ENCODE assay signal across 14 mouse cellular contexts in genomic region chr9:56435821-56436526, GRCm38 (mm10). TPM values are rescaled to one million over a fixed set of nuclear protein-coding genes. Genes with fewer than 3 reads are reported as not detected.
DNase-seq lines count a peak whose midpoint lies in the region; ATAC-seq lines count a peak whose summit lies in the region.
"Had no signal": no experiment of that assay in that cellular context is flagged by ENCODE, and none has a peak within 500 bp of the region (broad histone marks: within the 10 kb centered on the region; RNA-seq: fewer than 3 reads in every experiment).

No protein-coding gene starts in this region.

- no peak overlapping the region for H3K27ac ChIP-seq in forebrain, embryonic 14.5 days (ENCODE audit: low read depth, low read length)
- no peak overlapping the region for H3K27ac ChIP-seq in forebrain, embryonic 12.5 days
- H3K27ac ChIP-seq: midbrain, embryonic 10.5 days had no signal

- H3K9me3 ChIP-seq in forebrain, embryonic 14.5 days (replicated peaks; ENCODE audit: control insufficient read depth, low read length), result no peaks in the 10 kb centered on the region
- H3K9me3 ChIP-seq in forebrain, embryonic 12.5 days, result no peaks in the 10 kb centered on the region
- H3K9me3 ChIP-seq: midbrain, embryonic 10.5 days had no signal

- no peak overlapping the region for H3K9ac ChIP-seq in forebrain, embryonic 14.5 days (ENCODE audit: low read length)
- no peak overlapping the region for H3K9ac ChIP-seq in forebrain, embryonic 12.5 days

- no peaks in the 10 kb centered on the region for H3K27me3 ChIP-seq in forebrain, embryonic 14.5 days (replicated peaks; ENCODE audit: control insufficient read depth, insufficient read depth, low read length)
- no peaks in the 10 kb centered on the region for H3K27me3 ChIP-seq in forebrain, embryonic 12.5 days

- H3K4me2 ChIP-seq in forebrain, embryonic 14.5 days (ENCODE audit: low read length), result no peak overlapping the region
- no peak overlapping the region for H3K4me2 ChIP-seq in forebrain, embryonic 12.5 days

- DNase-seq in forebrain, embryonic 14.5 days (ENCODE audit: low spot score), result peak; percentile 31
- peak; percentile 21 for DNase-seq in layer of hippocampus, adult 11-12 months (ENCODE audit: low spot score)
- DNase-seq in layer of hippocampus, postnatal 25 days (ENCODE audit: extremely low spot score in 1 of 2, low spot score in 1 of 2), result no peak
- DNase-seq in right cerebral cortex, postnatal 14 days, result peak; percentile 8
- no peak for DNase-seq in right cerebral cortex, adult 2 months (ENCODE audit: low spot score in 2 of 2)
- DNase-seq in right cerebral cortex, postnatal 4 days, result peak; percentile 34
- DNase-seq in spleen, postnatal 10 days (ENCODE audit: low spot score in 2 of 2), result no peak
- DNase-seq: adrenal gland, postnatal 36 days; lung, postnatal 10 days; thymus, postnatal 14 days had no signal

- no peaks in the 10 kb centered on the region for H3K36me3 ChIP-seq in forebrain, embryonic 14.5 days (ENCODE audit: control insufficient read depth, insufficient read depth, low read length)
- H3K36me3 ChIP-seq in forebrain, embryonic 12.5 days (replicated peaks), result no peaks in the 10 kb centered on the region
- H3K36me3 ChIP-seq: midbrain, embryonic 10.5 days had no signal

- H3K4me3 ChIP-seq in forebrain, embryonic 14.5 days (ENCODE audit: low read depth, low read length), result no peak overlapping the region
- H3K4me3 ChIP-seq in forebrain, embryonic 12.5 days (replicated peaks), result no peak overlapping the region
- H3K4me3 ChIP-seq: erythroblast, embryonic 14.5 days; midbrain, embryonic 10.5 days had no signal

- WGBS in forebrain, embryonic 14.5 days, result 77% methylated on average over 5 of the region's 5 CpGs
- 86% methylated on average over 5 of the region's 5 CpGs for WGBS in forebrain, embryonic 12.5 days

- ATAC-seq in forebrain, embryonic 14.5 days, result no peak; the same call in 1 of the 2 replicates
- no peak for ATAC-seq in forebrain, embryonic 12.5 days (ENCODE audit: low FRiP score)
- ATAC-seq: hindbrain, embryonic 16.5 days had no signal

- no peaks in the 10 kb centered on the region for H3K4me1 ChIP-seq in forebrain, embryonic 14.5 days (ENCODE audit: control insufficient read depth, insufficient read depth, low read length)
- no peaks in the 10 kb centered on the region for H3K4me1 ChIP-seq in forebrain, embryonic 12.5 days

RNA-seq across cellular contexts. Expression of gene Hmg20a, which starts 17.6 kb away (rescaled TPM):
- 65.7 and 77.8 TPM in 2 replicates for polyA plus RNA-seq in forebrain, embryonic 14.5 days (2014; fragmentation: Nextera tagmentation; extraction: Ambion mirVana)
- polyA plus RNA-seq in forebrain, embryonic 12.5 days (2016; fragmentation: Nextera tagmentation; extraction: Ambion mirVana), result 74.0 and 76.8 TPM in 2 replicates
- 10 to 100 TPM; 70.3 to 71.2 TPM for total RNA-seq in layer of hippocampus, postnatal 25 days (2021)

RNA-seq across cellular contexts. Expression of gene Peak1, which starts 18.1 kb away (rescaled TPM):
- polyA plus RNA-seq in forebrain, embryonic 14.5 days (2014; fragmentation: Nextera tagmentation; extraction: Ambion mirVana), result 2.5 and 4.1 TPM in 2 replicates
- 4.5 and 5.3 TPM in 2 replicates for polyA plus RNA-seq in forebrain, embryonic 12.5 days (2016; fragmentation: Nextera tagmentation; extraction: Ambion mirVana)
- total RNA-seq in layer of hippocampus, postnatal 25 days (2021), result 10 to 100 TPM; 47.7 to 54.3 TPM

Comparison
In these comparisons a context has a peak if more than half of its experiments do, and no peak if none do; other contexts are left out.
1. DNase-seq: peak in forebrain, embryonic 14.5 days (single experiment), layer of hippocampus, adult 11-12 months (single experiment), right cerebral cortex, postnatal 14 days (single experiment) and right cerebral cortex, postnatal 4 days (single experiment); none in layer of hippocampus, postnatal 25 days (0 of 2), right cerebral cortex, adult 2 months (0 of 2) and spleen, postnatal 10 days (0 of 2).